Mouse (Mus musculus): ENCODE results near the gene Gm20489.

Gm20489 gene

GRCm38 (mm10) chrX:101268755-101269124 lies at the start of gene Gm20489:
Gene Gm20489, minus strand, starts transcription at chrX:101269023.
- no peak for DNase-seq (ENCODE audit: low spot score)

- DNase-seq (ENCODE audit: low spot score), result no peak
These were observed 45.0 kb upstream of the Gm20489 start for GRCm38 (mm10) chrX:101313625-101314359.

GRCm38 (mm10) chrX:101309299-101309698 lies 40.5 kb upstream of the Gm20489 start:
- no peak for DNase-seq (ENCODE audit: low spot score)

- DNase-seq (ENCODE audit: low spot score), result no peak
These were observed 35.8 kb upstream of the Gm20489 start for GRCm38 (mm10) chrX:101304646-101305045.

- no peak for DNase-seq (ENCODE audit: low spot score)
These were observed 32.8 kb upstream of the Gm20489 start for GRCm38 (mm10) chrX:101301654-101302053.

GRCm38 (mm10) chrX:101300427-101301030 lies 31.7 kb upstream of the Gm20489 start:
- no peak for DNase-seq (ENCODE audit: low spot score)

- DNase-seq (ENCODE audit: low spot score), result no peak
These were observed 30.9 kb upstream of the Gm20489 start for GRCm38 (mm10) chrX:101299473-101300426.

GRCm38 (mm10) chrX:101299055-101299454 lies 30.2 kb upstream of the Gm20489 start, which contains the start of gene Nlgn3:
Gene Nlgn3, plus strand, starts transcription at chrX:101299168.
- DNase-seq (ENCODE audit: low spot score), result no peak

- DNase-seq (ENCODE audit: low spot score), result no peak
These were observed 21.3 kb upstream of the Gm20489 start for GRCm38 (mm10) chrX:101290111-101290510.

- no peak for DNase-seq (ENCODE audit: low spot score)
These were observed 20.2 kb upstream of the Gm20489 start for GRCm38 (mm10) chrX:101289037-101289436.

GRCm38 (mm10) chrX:101288432-101288831 lies 19.6 kb upstream of the Gm20489 start:
- no peak for DNase-seq (ENCODE audit: low spot score)

- DNase-seq (ENCODE audit: low spot score), result no peak
These were observed 18.7 kb upstream of the Gm20489 start for GRCm38 (mm10) chrX:101287543-101287942.

- no peak for DNase-seq (ENCODE audit: low spot score)
These were observed 17.3 kb upstream of the Gm20489 start for GRCm38 (mm10) chrX:101285953-101286670.

- DNase-seq (ENCODE audit: low spot score), result peak; percentile 37
These were observed 16.7 kb upstream of the Gm20489 start for GRCm38 (mm10) chrX:101285534-101285933.

GRCm38 (mm10) chrX:101282813-101283212 lies 14.0 kb upstream of the Gm20489 start:
- DNase-seq (ENCODE audit: low spot score), result no peak

GRCm38 (mm10) chrX:101273875-101274738 lies 5.3 kb upstream of the Gm20489 start, which contains the start of gene Med12:
Gene Med12, plus strand, starts transcription at chrX:101274030.
- DNase-seq (ENCODE audit: low spot score), result peak; percentile 87

GRCm38 (mm10) chrX:101273410-101273809 lies 4.6 kb upstream of the Gm20489 start:
- no peak for DNase-seq (ENCODE audit: low spot score)

GRCm38 (mm10) chrX:101268025-101268754 lies 633 bp downstream of the Gm20489 start, which contains the start of gene Il2rg:
Gene Il2rg, minus strand, starts transcription at chrX:101268255.
- no peak for DNase-seq (ENCODE audit: low spot score)

- DNase-seq (ENCODE audit: low spot score), result no peak
These were observed 2.2 kb downstream of the Gm20489 start for GRCm38 (mm10) chrX:101266631-101267030.

- DNase-seq (ENCODE audit: low spot score), result no peak
These were observed 4.9 kb downstream of the Gm20489 start, which contains the start of gene Gm614 for GRCm38 (mm10) chrX:101263892-101264291. Gene Gm614, minus strand, starts transcription at chrX:101263992.

All from MN1 (cell line).